Mouse (Mus musculus): Measurements from ENCODE around the gene Clip1.

DNA sequence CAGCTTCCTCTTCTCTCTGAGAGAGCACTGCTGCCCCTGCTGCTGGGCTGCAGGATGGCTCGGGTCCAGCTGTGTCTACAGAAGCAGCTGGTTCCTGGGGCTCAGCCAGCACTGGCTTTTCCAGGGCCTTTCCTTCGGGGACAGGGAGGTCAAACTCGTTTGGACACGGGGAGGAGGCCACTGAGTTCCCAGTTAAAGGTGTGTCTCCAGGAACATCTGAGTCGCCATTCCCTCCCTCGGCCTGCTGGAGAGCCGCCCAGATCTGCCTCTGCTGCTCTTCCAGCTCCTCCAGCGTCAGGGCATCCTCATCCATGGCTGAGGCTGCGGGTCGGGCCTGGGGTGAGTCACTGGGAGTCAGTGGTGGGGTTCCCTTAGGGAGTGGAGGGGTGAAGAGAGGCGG is 16.2 kb upstream of the Clip1 start:
- TF ChIP-seq CTCF (IDR thresholded peaks at IDR 0.05; ENCODE audit: insufficient read depth, low read length) (no peak), POLR2A (IDR thresholded peaks at IDR 0.05; ENCODE audit: borderline replicate concordance, extremely low read depth, low read depth, low read length) (no peak)
